Mouse (Mus musculus) adrenal gland, postnatal 14 days (tissue): Measurements from ENCODE around the gene Fgf9. TPM values are rescaled to one million over a fixed set of nuclear protein-coding genes. Genes with fewer than 3 reads are reported as not detected.

Experiments
- total RNA-seq: library from RNA; stranded (reverse); gene quantifications from 2 replicates; pipeline ENCODE4 v1.2.3, GENCODE M21; 2021

Gene Fgf9
- total RNA-seq, 1 experiment from 2014 or later, result 17.9 TPM

Other genes starting within 250 kb of the Fgf9 start
- 2.4 and 3.0 TPM in 2 replicates for gene Ska3, start 244.4 kb upstream of the Fgf9 start, total RNA-seq
- 98.1 and 113 TPM in 2 replicates for gene Mrpl57, start 244.3 kb upstream of the Fgf9 start, total RNA-seq
- gene Zdhhc20, start 180.3 kb upstream of the Fgf9 start, total RNA-seq, result 31.0 and 35.9 TPM in 2 replicates
- gene Micu2, start 71.3 kb upstream of the Fgf9 start, total RNA-seq, result 49.2 and 52.4 TPM in 2 replicates